Mouse (Mus musculus) small intestine, adult 2 months (tissue): ENCODE measurements around the gene Scamp1. TPM values are rescaled to one million over a fixed set of nuclear protein-coding genes. Genes with fewer than 3 reads are reported as not detected.
A peak's percentile ranks its signal among the peaks of the same experiment; 100 is the strongest.

Experiments used
- H3K27ac ChIP-seq: fragments of 200-500 bp; 2 replicates; pipeline ENCODE4 v1.5.1; 2012; ENCODE audit warnings: low read depth, low read length, control low read depth, inconsistent platforms; ENCODE audit not compliant: insufficient read depth
- H3K27me3 ChIP-seq: fragments of 200-500 bp; 2 replicates; pipeline ENCODE4 v1.6.1; 2012; ENCODE audit warnings: mild to moderate bottlenecking, moderate library complexity, low read length, inconsistent platforms; ENCODE audit not compliant: control insufficient read depth, insufficient read depth
- H3K36me3 ChIP-seq: fragments of 200-500 bp; 2 replicates; pipeline ENCODE4 v1.6.1; 2012; ENCODE audit warnings: mild to moderate bottlenecking, low read length, control low read depth, inconsistent platforms; ENCODE audit not compliant: control insufficient read depth, insufficient read depth
- H3K4me1 ChIP-seq: fragments of 200-500 bp; 2 replicates; pipeline ENCODE4 v1.6.1; 2012; ENCODE audit warnings: low read length, inconsistent platforms, mixed read lengths; ENCODE audit not compliant: control insufficient read depth, insufficient read depth, insufficient read length
- H3K4me3 ChIP-seq: fragments of 200-500 bp; 2 replicates; pipeline ENCODE4 v1.5.1; 2012; ENCODE audit warnings: low read depth, mild to moderate bottlenecking, control low read depth, inconsistent platforms, low read length, moderate library complexity
- CTCF ChIP-seq: fragments of 200-500 bp; IDR thresholded peaks from 2 replicates; pipeline ENCODE4 v1.5.1; 2012; ENCODE audit warnings: low read depth, mild to moderate bottlenecking, control low read depth, inconsistent platforms, low read length, moderate library complexity, mixed read lengths; ENCODE audit not compliant: insufficient replicate concordance, insufficient read length; ENCODE audit errors: extremely low read depth
- POLR2A ChIP-seq: fragments of 200-500 bp; IDR thresholded peaks from 2 replicates; pipeline ENCODE4 v1.6.1; 2012; ENCODE audit warnings: low read depth, mild to moderate bottlenecking, control low read depth, inconsistent platforms, low read length, moderate library complexity
- WGBS: fragments of 180-500 bp; shearing (Covaris S2); methylation state at CpG from one replicate; pipeline ENCODE4 v1.1.7; 2018; 5-methylcytosine and 5-hydroxymethylcytosine counted together
- polyA plus RNA-seq: library from polyadenylated mRNA; depleted of rRNA; stranded (reverse); fragments of >200 nt; gene quantifications from 2 replicates; pipeline ENCODE4 v1.2.3, GENCODE M21; 2012

The Scamp1 gene
- polyA plus RNA-seq, 1 experiment = 7.9 TPM

GRCm38 (mm10) chr13:94259210-94259609, 26.4 kb downstream of the Scamp1 start:
- WGBS = 34% methylated on average over 5 of the region's 5 CpGs
- no peaks in the 10 kb centered on the region for H3K27me3 ChIP-seq
- TF ChIP-seq POLR2A (no peak), CTCF (no peak)
- peaks cover 28% of the 10 kb centered on the region for H3K4me1 ChIP-seq
- H3K4me3 ChIP-seq = no peak overlapping the region
- H3K27ac ChIP-seq = peak overlapping the region; percentile 63
- no peaks in the 10 kb centered on the region for H3K36me3 ChIP-seq

- peak overlapping the region; percentile 88 for H3K27ac ChIP-seq
- no peaks in the 10 kb centered on the region for H3K27me3 ChIP-seq
- peaks cover 24% of the 10 kb centered on the region for H3K4me1 ChIP-seq
- TF ChIP-seq CTCF (no peak), POLR2A (no peak)
- no peaks in the 10 kb centered on the region for H3K36me3 ChIP-seq
- 29% methylated on average over 6 of the region's 6 CpGs for WGBS
- no peak overlapping the region for H3K4me3 ChIP-seq
These were observed 27.1 kb downstream of the Scamp1 start for GRCm38 (mm10) chr13:94258530-94258929.

GRCm38 (mm10) chr13:94257711-94258110, 27.9 kb downstream of the Scamp1 start:
- TF ChIP-seq CTCF (no peak), POLR2A (no peak)
- Histone ChIP-seq H3K4me1 (peaks cover 21% of the 10 kb centered on the region), H3K27me3 (no peaks in the 10 kb centered on the region), H3K4me3 (no peak overlapping the region), H3K36me3 (no peaks in the 10 kb centered on the region), H3K27ac (peak overlapping the region; percentile 78)
- 18% methylated on average over 2 of the region's 2 CpGs for WGBS

- 20% methylated on average over 2 of the region's 2 CpGs for WGBS
These were observed 30.5 kb downstream of the Scamp1 start for GRCm38 (mm10) chr13:94255176-94255575.

GRCm38 (mm10) chr13:94254286-94254685, 31.4 kb downstream of the Scamp1 start:
- Histone ChIP-seq H3K36me3 (no peaks in the 10 kb centered on the region), H3K27me3 (no peaks in the 10 kb centered on the region), H3K27ac (no peak overlapping the region), H3K4me1 (peaks cover 17% of the 10 kb centered on the region), H3K4me3 (no peak overlapping the region)
- WGBS = 46% methylated on average over 3 of the region's 3 CpGs
- TF ChIP-seq POLR2A (no peak), CTCF (no peak)

More at GRCm38 (mm10) chr13:94255176-94255575, 30.5 kb downstream of the Scamp1 start:
- TF ChIP-seq CTCF (no peak), POLR2A (no peak)
- no peaks in the 10 kb centered on the region for H3K27me3 ChIP-seq
- peak overlapping the region; percentile 23; the same call in 1 of the 2 replicates for H3K27ac ChIP-seq
- peaks cover 19% of the 10 kb centered on the region for H3K4me1 ChIP-seq
- no peaks in the 10 kb centered on the region for H3K36me3 ChIP-seq
- H3K4me3 ChIP-seq = no peak overlapping the region

GRCm38 (mm10) chr13:94253052-94253451, 32.6 kb downstream of the Scamp1 start:
- H3K27me3 ChIP-seq = no peaks in the 10 kb centered on the region
- H3K4me3 ChIP-seq = no peak overlapping the region
- TF ChIP-seq CTCF (no peak), POLR2A (no peak)
- 24% methylated on average over 5 of the region's 5 CpGs for WGBS
- H3K4me1 ChIP-seq = peaks cover 17% of the 10 kb centered on the region
- peak overlapping the region; percentile 84 for H3K27ac ChIP-seq
- H3K36me3 ChIP-seq = no peaks in the 10 kb centered on the region

GRCm38 (mm10) chr13:94250761-94251160, 34.9 kb downstream of the Scamp1 start:
- Histone ChIP-seq H3K27me3 (no peaks in the 10 kb centered on the region), H3K36me3 (0 out of 2 replicates have a peak, but pooled peaks cover 1% of the 10 kb centered on the region), H3K4me1 (peaks cover 14% of the 10 kb centered on the region), H3K4me3 (no peak overlapping the region), H3K27ac (no peak overlapping the region)
- WGBS = 72% methylated on average over 8 of the region's 8 CpGs
- TF ChIP-seq CTCF = no peak
- no peak for TF ChIP-seq POLR2A
